Mouse (Mus musculus) lung, embryonic 15.5 days (tissue): Measurements from ENCODE around the gene Mroh8. TPM values are rescaled to one million over a fixed set of nuclear protein-coding genes. Genes with fewer than 3 reads are reported as not detected.

Experiments used
- polyA plus RNA-seq: library from polyadenylated mRNA; unstranded; fragments of >200 nt; fragmentation: Nextera tagmentation; extraction: Ambion mirVana; gene quantifications from 2 replicates; pipeline ENCODE4 v1.2.1, GENCODE M21; 2015

The Mroh8 gene
- polyA plus RNA-seq, 1 experiment from 2014 or later = 0.80 TPM

Other genes starting within 250 kb of the Mroh8 start
- gene Soga1, start 200.3 kb downstream of the Mroh8 start, polyA plus RNA-seq = 4.1 and 5.1 TPM in 2 replicates
- not detected in 2 replicates for gene Tldc2, start 192.5 kb downstream of the Mroh8 start, polyA plus RNA-seq
- 33.1 and 34.6 TPM in 2 replicates for gene Samhd1, start 144.3 kb downstream of the Mroh8 start, polyA plus RNA-seq
- gene Rbl1, start 75.0 kb downstream of the Mroh8 start, polyA plus RNA-seq = 30.9 and 32.0 TPM in 2 replicates
- gene Rpn2, start 532 bp downstream of the Mroh8 start, polyA plus RNA-seq = 362 and 365 TPM in 2 replicates
- not detected in 2 replicates for gene Ghrh, start 68.0 kb upstream of the Mroh8 start, polyA plus RNA-seq
- 83.9 and 89.4 TPM in 2 replicates for gene Manbal, start 88.0 kb upstream of the Mroh8 start, polyA plus RNA-seq
- 24.0 and 24.8 TPM in 2 replicates for gene Src, start 138.9 kb upstream of the Mroh8 start, polyA plus RNA-seq